Mouse (Mus musculus) spleen, adult 18-20 months (tissue): ENCODE measurements at regions not wholly inside any gene's neighbourhood (a gene's known extent, or its start where the extent isn't known, plus 50 kb on each side); places are given as distances from the start of the nearest gene placed in this dataset.

Experiments
- DNase-seq, 2 experiments: peaks; one replicate each; pipeline ENCODE4 v3.0.0; 2022; ENCODE audit warnings: mixed read lengths in 2 of 2

GRCm38 (mm10) chr13:42358588-42358987 is 57.3 kb downstream of the Edn1 start:
- no peak for DNase-seq

GRCm38 (mm10) chr13:42367655-42368554 is 66.6 kb downstream of the Edn1 start:
- DNase-seq: no peak

- no peak for DNase-seq
These were observed 68.5 kb downstream of the Edn1 start for GRCm38 (mm10) chr13:42369826-42370225.

- no peak for DNase-seq
These were observed 70.9 kb downstream of the Edn1 start for GRCm38 (mm10) chr13:42372201-42372600.

- no peak for DNase-seq
These were observed 72.9 kb downstream of the Edn1 start for GRCm38 (mm10) chr13:42374181-42374596.

GRCm38 (mm10) chr13:42379675-42380074 is 78.4 kb downstream of the Edn1 start:
- DNase-seq: no peak

- no peak for DNase-seq
These were observed 81.8 kb downstream of the Edn1 start for GRCm38 (mm10) chr13:42383099-42383498.

- no peak for DNase-seq
These were observed 89.1 kb downstream of the Edn1 start for GRCm38 (mm10) chr13:42390389-42390788.

GRCm38 (mm10) chr13:42391330-42392005 is 90.2 kb downstream of the Edn1 start:
- no peak for DNase-seq

GRCm38 (mm10) chr13:42392701-42393100 is 91.4 kb downstream of the Edn1 start:
- no peak for DNase-seq

GRCm38 (mm10) chr13:42394572-42394971 is 93.3 kb downstream of the Edn1 start:
- no peak for DNase-seq

GRCm38 (mm10) chr13:42401513-42401912 is 100.2 kb downstream of the Edn1 start:
- DNase-seq: no peak

GRCm38 (mm10) chr13:42403231-42404020 is 102.2 kb downstream of the Edn1 start:
- DNase-seq: no peak

GRCm38 (mm10) chr13:42412652-42413282 is 111.5 kb downstream of the Edn1 start:
- DNase-seq: no peak

GRCm38 (mm10) chr13:42446921-42447320 is 145.6 kb downstream of the Edn1 start:
- DNase-seq: no peak

GRCm38 (mm10) chr13:42453665-42454064 is 152.4 kb downstream of the Edn1 start:
- DNase-seq: no peak

GRCm38 (mm10) chr13:42459892-42460291 is 158.6 kb downstream of the Edn1 start:
- no peak for DNase-seq

- no peak for DNase-seq
These were observed 177.5 kb downstream of the Edn1 start for GRCm38 (mm10) chr13:42478825-42479224.

- DNase-seq: no peak
These were observed 189.3 kb upstream of the Phactr1 start for GRCm38 (mm10) chr13:42490956-42491680.

- DNase-seq: no peak
These were observed 186.1 kb upstream of the Phactr1 start for GRCm38 (mm10) chr13:42494371-42494770.

- DNase-seq: no peak
These were observed 182.1 kb upstream of the Phactr1 start for GRCm38 (mm10) chr13:42498351-42498750.

- DNase-seq: no peak
These were observed 172.9 kb upstream of the Phactr1 start for GRCm38 (mm10) chr13:42507535-42507934.
